Mouse (Mus musculus) CH12.LX (cell line): ENCODE results near the gene Lbp. TPM values are rescaled to one million over a fixed set of nuclear protein-coding genes. Genes with fewer than 3 reads are reported as not detected.

Source experiments
- DNase-seq: peaks from one replicate; pipeline ENCODE4 v3.0.0-alpha.2; 2013; ENCODE audit errors: extremely low read depth
- H3K27ac ChIP-seq: 2 replicates; pipeline ENCODE4 v1.5.1; 2012; ENCODE audit warnings: low read depth, mild to moderate bottlenecking, control low read depth, moderate library complexity; ENCODE audit not compliant: insufficient read depth
- H3K27me3 ChIP-seq: replicated peaks from 2 replicates; pipeline ENCODE3; 2012; ENCODE audit warnings: inconsistent platforms
- H3K36me3 ChIP-seq, 2 experiments: replicated peaks in 1 of 2; 2 replicates each; pipeline versions ENCODE3 to v1.6.1; 2012; ENCODE audit warnings: inconsistent platforms in 1 of 2, low read length in 1 of 2, mild to moderate bottlenecking in 1 of 2, mixed read lengths in 1 of 2, moderate library complexity in 1 of 2; ENCODE audit not compliant: control insufficient read depth in 1 of 2, insufficient read depth in 1 of 2
- H3K4me1 ChIP-seq, 2 experiments: 2 replicates each; pipeline ENCODE4 v1.6.1; 2012; ENCODE audit warnings: inconsistent platforms in 1 of 2, moderate library complexity in 1 of 2; ENCODE audit not compliant: insufficient read depth in 2 of 2, control insufficient read depth in 1 of 2
- H3K4me2 ChIP-seq: 2 replicates; pipeline ENCODE4 v1.6.1; 2012; ENCODE audit warnings: low read depth, mild to moderate bottlenecking, control low read depth; ENCODE audit not compliant: poor library complexity, insufficient read depth, severe bottlenecking
- H3K4me3 ChIP-seq, 3 experiments: fragments of 150-350 bp in 1 of 3; sonication (generic) in 1 of 3; replicated peaks in 1 of 3; 2 replicates each; pipeline versions ENCODE3 to v1.5.1; 2011 to 2012; ENCODE audit warnings: low read depth in 2 of 3, low read length in 2 of 3, mild to moderate bottlenecking in 2 of 3, moderate library complexity in 2 of 3, control low read depth in 1 of 3, improper control_type of control experiment in 1 of 3, inconsistent platforms in 1 of 3, mixed read lengths in 1 of 3; ENCODE audit not compliant: poor library complexity in 1 of 3
- H3K79me2 ChIP-seq: replicated peaks from 2 replicates; pipeline ENCODE4 v1.6.1; 2012; ENCODE audit warnings: mild to moderate bottlenecking, moderate library complexity; ENCODE audit not compliant: control insufficient read depth, poor library complexity, insufficient read depth, severe bottlenecking; ENCODE audit errors: extremely low read depth
- H3K9ac ChIP-seq: 2 replicates; pipeline ENCODE4 v1.6.1; 2012; ENCODE audit warnings: low read depth, mild to moderate bottlenecking, control low read depth, moderate library complexity; ENCODE audit not compliant: insufficient read depth
- H3K9me3 ChIP-seq: replicated peaks from 2 replicates; pipeline ENCODE3; 2012; ENCODE audit warnings: low read length, inconsistent platforms, mixed read lengths
- BHLHE40 ChIP-seq: IDR thresholded peaks from 2 replicates; pipeline ENCODE4 v1.6.1; 2011; ENCODE audit warnings: mild to moderate bottlenecking, low read depth, low read length, improper control_type of control experiment
- CHD1 ChIP-seq: IDR thresholded peaks from 2 replicates; pipeline ENCODE4 v1.6.1; 2012; ENCODE audit warnings: low read depth, low read length, improper control_type of control experiment, inconsistent platforms
- CTCF ChIP-seq, 2 experiments: IDR thresholded peaks in 1 of 2; conservative IDR thresholded peaks in 1 of 2; 2 replicates each; pipeline ENCODE4 v1.5.1; 2011 to 2012; ENCODE audit warnings: low read depth in 2 of 2, low read length in 2 of 2, improper control_type of control experiment in 1 of 2, inconsistent platforms in 1 of 2, mild to moderate bottlenecking in 1 of 2, moderate library complexity in 1 of 2
- ELF1 ChIP-seq: IDR thresholded peaks from 2 replicates; pipeline ENCODE4 v1.6.1; 2014; ENCODE audit warnings: low read depth, mild to moderate bottlenecking, inconsistent platforms, low read length, improper control_type of control experiment
- GABPA ChIP-seq: IDR thresholded peaks from 2 replicates; pipeline ENCODE4 v1.6.1; 2012; ENCODE audit warnings: low read depth, low read length, improper control_type of control experiment, inconsistent platforms; ENCODE audit not compliant: insufficient replicate concordance
- MAX ChIP-seq: IDR thresholded peaks from 2 replicates; pipeline ENCODE4 v1.6.1; 2011; ENCODE audit warnings: low read length, improper control_type of control experiment
- MAZ ChIP-seq: IDR thresholded peaks from 2 replicates; pipeline ENCODE4 v1.6.1; 2012; ENCODE audit warnings: low read depth, mild to moderate bottlenecking, inconsistent platforms, low read length, improper control_type of control experiment, moderate library complexity
- MEF2A ChIP-seq: IDR thresholded peaks from 2 replicates; pipeline ENCODE4 v1.6.1; 2014; ENCODE audit warnings: low read depth, mild to moderate bottlenecking, inconsistent platforms, low read length, improper control_type of control experiment, borderline replicate concordance
- NELFE ChIP-seq: IDR thresholded peaks from 2 replicates; pipeline ENCODE4 v1.6.1; 2011; ENCODE audit warnings: low read depth, low read length, improper control_type of control experiment
- RAD21 ChIP-seq: IDR thresholded peaks from 2 replicates; pipeline ENCODE4 v1.6.1; 2011; ENCODE audit warnings: low read depth, mild to moderate bottlenecking, low read length, improper control_type of control experiment, moderate library complexity
- SMC3 ChIP-seq: IDR thresholded peaks from 2 replicates; pipeline ENCODE4 v1.6.1; 2011; ENCODE audit warnings: low read depth, low read length, improper control_type of control experiment
- USF1 ChIP-seq: IDR thresholded peaks from 2 replicates; pipeline ENCODE4 v1.6.1; 2014; ENCODE audit warnings: low read depth, mild to moderate bottlenecking, inconsistent platforms, low read length, improper control_type of control experiment
- ZKSCAN1 ChIP-seq: IDR thresholded peaks from 2 replicates; pipeline ENCODE4 v1.6.1; 2012; ENCODE audit warnings: low read depth, inconsistent platforms, low read length, improper control_type of control experiment, borderline replicate concordance
- dilution Hi-C: fragments of 300-500 bp; cut with MboI; formaldehyde crosslinking; loops from 2 replicates; pipeline ENCODE4 v1.14.3; 2020; ENCODE audit warnings: low sequenced_read_pairs; ENCODE audit not compliant: extremely low pct_unique_long_range_greater_than_20kb, extremely low pct_ligation_motif_present
- in situ Hi-C: fragments of 300-500 bp; cut with MboI; formaldehyde crosslinking; loops from 3 replicates; pipeline ENCODE4 v1.14.3; 2019; ENCODE audit warnings: low sequenced_read_pairs, low pct_ligation_motif_present, low pct_unique_long_range_greater_than_20kb, mixed read lengths
- polyA plus RNA-seq: library from polyadenylated mRNA; unstranded; fragments of >175 nt; gene quantifications from 2 replicates; pipeline ENCODE4 v1.2.1, GENCODE M21; 2012; ENCODE audit warnings: low read depth; ENCODE audit not compliant: insufficient read length
- total RNA-seq, 2 experiments: library from RNA; depleted of rRNA; stranded (reverse); fragments of 300-350 nt in 1 of 2; fragments of >200 nt in 1 of 2; gene quantifications; 2 replicates each; pipeline ENCODE4 v1.2.3; 2012 to 2014

Gene Lbp
- total and polyA plus RNA-seq, 3 experiments, result 0.04 to 0.27 TPM; not detected in 1

GRCm38 (mm10) chr2:158316371-158316770 is 10.1 kb downstream of the Lbp start (continued):
- TF ChIP-seq GABPA (no peak), USF1 (no peak), CHD1 (no peak), ZKSCAN1 (no peak), MAX (no peak), MEF2A (no peak), BHLHE40 (peak; percentile 30; the same call in 1 of the 2 replicates)

DNA sequence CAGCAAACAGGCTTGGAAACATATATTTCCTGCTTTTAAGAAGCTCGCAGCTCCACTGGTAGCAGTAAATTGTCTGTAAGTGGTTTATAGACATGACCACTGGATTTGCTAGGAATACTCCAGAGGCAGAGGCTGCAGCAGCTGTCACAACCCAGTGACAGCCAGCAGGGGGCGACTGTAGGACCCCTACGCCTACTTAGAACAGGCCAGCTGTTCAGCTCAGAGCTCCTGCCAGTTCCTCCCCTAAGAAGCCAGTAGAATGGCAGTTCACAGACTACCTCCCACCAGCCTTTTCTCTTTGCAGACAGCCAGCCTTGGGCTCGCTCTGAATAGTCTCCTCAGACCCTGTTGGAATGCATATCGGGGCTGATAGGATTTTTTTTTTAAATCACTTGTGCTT is 10.7 kb downstream of the Lbp start:
- peak; percentile 73 for DNase-seq
- Histone ChIP-seq H3K4me3 (no peak overlapping the region), H3K36me3 (no peaks in the 10 kb centered on the region), H3K27me3 (peaks cover 17% of the 10 kb centered on the region), H3K4me2 (no peak overlapping the region), H3K9ac (no peak overlapping the region), H3K27ac (no peak overlapping the region), H3K79me2 (no peaks in the 10 kb centered on the region), H3K9me3 (no peaks in the 10 kb centered on the region), H3K4me1 (peaks cover 0 to 12% of the 10 kb centered on the region in 2 experiments; a peak in 2 of 4 replicates)
- peak; percentile 65 to 83 for TF ChIP-seq CTCF (conservative IDR thresholded peaks at IDR 0.05 in 1 of 2, IDR thresholded peaks at IDR 0.05 in 1 of 2; ENCODE audit: low read depth in 2 of 2, low read length in 2 of 2)
- TF ChIP-seq NELFE, result no peak
- no peak for TF ChIP-seq MAZ
- peak; percentile 71 for TF ChIP-seq SMC3
- TF ChIP-seq RAD21, result peak; percentile 16
- in situ Hi-C loops, result no loop called here
- dilution Hi-C loops, result no loop called here

GRCm38 (mm10) chr2:158321596-158321995 is 15.3 kb downstream of the Lbp start:
- no peak for DNase-seq
- Histone ChIP-seq H3K27me3 (peaks cover 21% of the 10 kb centered on the region), H3K79me2 (no peaks in the 10 kb centered on the region), H3K4me1 (peaks cover 0 to 9% of the 10 kb centered on the region in 2 experiments; a peak in 2 of 4 replicates), H3K4me2 (no peak overlapping the region), H3K9ac (no peak overlapping the region), H3K27ac (no peak overlapping the region), H3K9me3 (no peaks in the 10 kb centered on the region), H3K36me3 (no peaks in the 10 kb centered on the region), H3K4me3 (no peak overlapping the region)
- dilution Hi-C loops (no loop called here), in situ Hi-C loops (no loop called here)
- TF ChIP-seq ELF1, result no peak
